Mouse (Mus musculus): ENCODE results near the gene Bmi1. TPM values are rescaled to one million over a fixed set of nuclear protein-coding genes. Genes with fewer than 3 reads are reported as not detected.
A peak's percentile ranks its signal among the peaks of the same experiment; 100 is the strongest.

Bmi1 gene
- polyA plus RNA-seq, 1 experiment from 2014 or later: 20.8 TPM

GRCm38 (mm10) chr2:18673766-18674165 is 3.1 kb upstream of the Bmi1 start:
- Histone ChIP-seq H3K27me3 (ENCODE audit: control insufficient read depth, insufficient read depth, low read depth, low read length) (no peaks in the 10 kb centered on the region), H3K27ac (ENCODE audit: low read length) (no peak overlapping the region), H3K4me2 (ENCODE audit: low read depth, low read length) (no peak overlapping the region), H3K36me3 (ENCODE audit: control insufficient read depth, insufficient read depth, low read length) (no peaks in the 10 kb centered on the region), H3K9ac (ENCODE audit: low read length) (no peak overlapping the region), H3K9me3 (ENCODE audit: control insufficient read depth, low read length) (no peaks in the 10 kb centered on the region), H3K4me3 (ENCODE audit: low read length) (no peak overlapping the region), H3K4me1 (replicated peaks; ENCODE audit: control insufficient read depth, insufficient read depth, low read length) (peaks cover 9% of the 10 kb centered on the region)
- WGBS: 71% methylated on average over 4 of the region's 4 CpGs
- ATAC-seq (ENCODE audit: low read depth): no peak

GRCm38 (mm10) chr2:18674193-18674902 is 2.5 kb upstream of the Bmi1 start:
- H3K27me3 ChIP-seq (ENCODE audit: control insufficient read depth, insufficient read depth, low read depth, low read length): 0 out of 2 replicates have a peak, but pooled peaks cover 2% of the 10 kb centered on the region
- ATAC-seq (ENCODE audit: low read depth): no peak
- H3K4me3 ChIP-seq (ENCODE audit: low read length): no peak overlapping the region

GRCm38 (mm10) chr2:18675681-18676456 is 949 bp upstream of the Bmi1 start:
- H3K4me3 ChIP-seq (ENCODE audit: low read length): peak overlapping the region; percentile 84
- H3K4me1 ChIP-seq (replicated peaks; ENCODE audit: control insufficient read depth, insufficient read depth, low read length): peaks cover 16% of the 10 kb centered on the region
- H3K9me3 ChIP-seq (ENCODE audit: control insufficient read depth, low read length): no peaks in the 10 kb centered on the region
- peak overlapping the region; percentile 94 for H3K27ac ChIP-seq (ENCODE audit: low read length)
- 31% methylated on average over 23 of the region's 42 CpGs for WGBS
- H3K36me3 ChIP-seq (ENCODE audit: control insufficient read depth, insufficient read depth, low read length): no peaks in the 10 kb centered on the region
- peaks cover 5% of the 10 kb centered on the region for H3K27me3 ChIP-seq (ENCODE audit: control insufficient read depth, insufficient read depth, low read depth, low read length)
- H3K9ac ChIP-seq (ENCODE audit: low read length): peak overlapping the region; percentile 94
- ATAC-seq (ENCODE audit: low read depth): no peak
- peak overlapping the region; percentile 87 for H3K4me2 ChIP-seq (ENCODE audit: low read depth, low read length)

More at GRCm38 (mm10) chr2:18674193-18674902, 2.5 kb upstream of the Bmi1 start:
- H3K9me3 ChIP-seq (ENCODE audit: control insufficient read depth, low read length): no peaks in the 10 kb centered on the region
- H3K27ac ChIP-seq (ENCODE audit: low read length): no peak overlapping the region
- no peak overlapping the region for H3K9ac ChIP-seq (ENCODE audit: low read length)
- peaks cover 9% of the 10 kb centered on the region for H3K4me1 ChIP-seq (replicated peaks; ENCODE audit: control insufficient read depth, insufficient read depth, low read length)
- no peak overlapping the region for H3K4me2 ChIP-seq (ENCODE audit: low read depth, low read length)
- WGBS: 83% methylated on average over 4 of the region's 4 CpGs
- no peaks in the 10 kb centered on the region for H3K36me3 ChIP-seq (ENCODE audit: control insufficient read depth, insufficient read depth, low read length)

- peak; percentile 90 for ATAC-seq (ENCODE audit: low read depth)
- WGBS: 0% methylated on average over 22 of the region's 64 CpGs
- Histone ChIP-seq H3K36me3 (ENCODE audit: control insufficient read depth, insufficient read depth, low read length) (no peaks in the 10 kb centered on the region), H3K9me3 (ENCODE audit: control insufficient read depth, low read length) (no peaks in the 10 kb centered on the region), H3K4me1 (replicated peaks; ENCODE audit: control insufficient read depth, insufficient read depth, low read length) (peaks cover 21% of the 10 kb centered on the region), H3K9ac (ENCODE audit: low read length) (peak overlapping the region; percentile 94), H3K27ac (ENCODE audit: low read length) (peak overlapping the region; percentile 94), H3K4me3 (ENCODE audit: low read length) (peak overlapping the region; percentile 84), H3K4me2 (ENCODE audit: low read depth, low read length) (peak overlapping the region; percentile 87), H3K27me3 (ENCODE audit: control insufficient read depth, insufficient read depth, low read depth, low read length) (peaks cover 5% of the 10 kb centered on the region)
Observed at GRCm38 (mm10) chr2:18676457-18676935, 322 bp upstream of the Bmi1 start.

GRCm38 (mm10) chr2:18677631-18678471 is 1.0 kb downstream of the Bmi1 start:
- WGBS: under 1% methylated on average over 37 of the region's 55 CpGs
- no peak; the same call in 1 of the 2 replicates for ATAC-seq (ENCODE audit: low read depth)
- peak overlapping the region; percentile 84 for H3K4me3 ChIP-seq (ENCODE audit: low read length)
- peak overlapping the region; percentile 94 for H3K9ac ChIP-seq (ENCODE audit: low read length)
- peaks cover 5% of the 10 kb centered on the region for H3K27me3 ChIP-seq (ENCODE audit: control insufficient read depth, insufficient read depth, low read depth, low read length)
- H3K4me2 ChIP-seq (ENCODE audit: low read depth, low read length): peak overlapping the region; percentile 87
- no peaks in the 10 kb centered on the region for H3K36me3 ChIP-seq (ENCODE audit: control insufficient read depth, insufficient read depth, low read length)
- H3K9me3 ChIP-seq (ENCODE audit: control insufficient read depth, low read length): no peaks in the 10 kb centered on the region
- H3K4me1 ChIP-seq (replicated peaks; ENCODE audit: control insufficient read depth, insufficient read depth, low read length): peaks cover 21% of the 10 kb centered on the region
- H3K27ac ChIP-seq (ENCODE audit: low read length): no peak overlapping the region

- ATAC-seq (ENCODE audit: low read depth): no peak
- Histone ChIP-seq H3K4me2 (ENCODE audit: low read depth, low read length) (no peak overlapping the region), H3K4me3 (ENCODE audit: low read length) (no peak overlapping the region), H3K9ac (ENCODE audit: low read length) (no peak overlapping the region), H3K27ac (ENCODE audit: low read length) (no peak overlapping the region), H3K27me3 (ENCODE audit: control insufficient read depth, insufficient read depth, low read depth, low read length) (peaks cover 5% of the 10 kb centered on the region), H3K36me3 (ENCODE audit: control insufficient read depth, insufficient read depth, low read length) (peaks cover 3% of the 10 kb centered on the region; the same call in 1 of the 2 replicates), H3K4me1 (replicated peaks; ENCODE audit: control insufficient read depth, insufficient read depth, low read length) (peaks cover 15% of the 10 kb centered on the region), H3K9me3 (ENCODE audit: control insufficient read depth, low read length) (no peaks in the 10 kb centered on the region)
- WGBS: 84% methylated on average over 2 of the region's 2 CpGs
Observed at GRCm38 (mm10) chr2:18679701-18680100, 2.9 kb downstream of the Bmi1 start.

GRCm38 (mm10) chr2:18680501-18680900 is 3.7 kb downstream of the Bmi1 start:
- Histone ChIP-seq H3K27me3 (ENCODE audit: control insufficient read depth, insufficient read depth, low read depth, low read length) (peaks cover 5% of the 10 kb centered on the region), H3K4me3 (ENCODE audit: low read length) (peak overlapping the region; percentile 52), H3K27ac (ENCODE audit: low read length) (no peak overlapping the region), H3K4me2 (ENCODE audit: low read depth, low read length) (peak overlapping the region; percentile 87), H3K9ac (ENCODE audit: low read length) (peak overlapping the region; percentile 58), H3K9me3 (ENCODE audit: control insufficient read depth, low read length) (no peaks in the 10 kb centered on the region), H3K4me1 (replicated peaks; ENCODE audit: control insufficient read depth, insufficient read depth, low read length) (peaks cover 15% of the 10 kb centered on the region), H3K36me3 (ENCODE audit: control insufficient read depth, insufficient read depth, low read length) (peaks cover 3% of the 10 kb centered on the region; the same call in 1 of the 2 replicates)
- ATAC-seq (ENCODE audit: low read depth): no peak
- WGBS: 1% methylated on average over 4 of the region's 4 CpGs

- H3K4me2 ChIP-seq (ENCODE audit: low read depth, low read length): peak overlapping the region; percentile 87
- H3K9ac ChIP-seq (ENCODE audit: low read length): peak overlapping the region; percentile 58
- peaks cover 12% of the 10 kb centered on the region for H3K4me1 ChIP-seq (replicated peaks; ENCODE audit: control insufficient read depth, insufficient read depth, low read length)
- H3K27ac ChIP-seq (ENCODE audit: low read length): no peak overlapping the region
- peaks cover 5% of the 10 kb centered on the region for H3K27me3 ChIP-seq (ENCODE audit: control insufficient read depth, insufficient read depth, low read depth, low read length)
- ATAC-seq (ENCODE audit: low read depth): peak; percentile 11
- H3K9me3 ChIP-seq (ENCODE audit: control insufficient read depth, low read length): no peaks in the 10 kb centered on the region
- H3K36me3 ChIP-seq (ENCODE audit: control insufficient read depth, insufficient read depth, low read length): peaks cover 3% of the 10 kb centered on the region; the same call in 1 of the 2 replicates
- peak overlapping the region; percentile 52 for H3K4me3 ChIP-seq (ENCODE audit: low read length)
- WGBS: 2% methylated on average over 28 of the region's 29 CpGs
Observed at GRCm38 (mm10) chr2:18680961-18681360, 4.1 kb downstream of the Bmi1 start.
